In genomic region chr13:21171600-21172150, GRCm38 (mm10) we compare ENCODE assay signal across 9 mouse cellular contexts. TPM values are rescaled to one million over a fixed set of nuclear protein-coding genes. Genes with fewer than 3 reads are reported as not detected.
DNase-seq lines count a peak whose midpoint lies in the region; ATAC-seq and TF ChIP-seq lines count a peak whose summit lies in the region.
"Had no signal": no experiment of that assay in that cellular context is flagged by ENCODE, and none has a peak within 500 bp of the region (broad histone marks: within the 10 kb centered on the region; RNA-seq: fewer than 3 reads in every experiment).

No protein-coding gene starts in this region.

- H3K9me3 ChIP-seq in embryonic facial prominence, embryonic 15.5 days (replicated peaks): no peaks in the 10 kb centered on the region
- H3K9me3 ChIP-seq in intestine, postnatal 0 days (ENCODE audit: control insufficient read depth): no peaks in the 10 kb centered on the region
- H3K9me3 ChIP-seq in midbrain, embryonic 14.5 days (ENCODE audit: control insufficient read depth, low read length): no peaks in the 10 kb centered on the region

- WGBS in lung, adult 2 months: 3% methylated on average over 12 of the region's 12 CpGs
- 2% methylated on average over 12 of the region's 12 CpGs for WGBS in embryonic facial prominence, embryonic 15.5 days
- WGBS in intestine, postnatal 0 days: under 1% methylated on average over 12 of the region's 12 CpGs
- 0% methylated on average over 12 of the region's 12 CpGs for WGBS in midbrain, embryonic 14.5 days

- H3K4me1 ChIP-seq in lung, adult 2 months (ENCODE audit: control insufficient read depth, insufficient read depth, low read length): no peaks in the 10 kb centered on the region; the same call in 1 of the 2 replicates
- H3K4me1 ChIP-seq in embryonic facial prominence, embryonic 15.5 days: peaks cover 12% of the 10 kb centered on the region
- no peaks in the 10 kb centered on the region; the same call in 1 of the 2 replicates for H3K4me1 ChIP-seq in intestine, postnatal 0 days (replicated peaks; ENCODE audit: control insufficient read depth, insufficient read depth, low read length)
- H3K4me1 ChIP-seq in midbrain, embryonic 14.5 days (ENCODE audit: control insufficient read depth, insufficient read depth, low read length): peaks cover 8% of the 10 kb centered on the region; the same call in 1 of the 2 replicates

- H3K27ac ChIP-seq in embryonic facial prominence, embryonic 15.5 days (replicated peaks): 0 out of 2 replicates have a peak overlapping the region, but pooled peaks have one; percentile 34
- H3K27ac ChIP-seq in intestine, postnatal 0 days (ENCODE audit: low read depth, low read length): no peak overlapping the region
- no peak overlapping the region for H3K27ac ChIP-seq in midbrain, embryonic 14.5 days (replicated peaks; ENCODE audit: low read depth, low read length)

- no peaks in the 10 kb centered on the region for H3K36me3 ChIP-seq in embryonic facial prominence, embryonic 15.5 days
- H3K36me3 ChIP-seq in intestine, postnatal 0 days (ENCODE audit: control insufficient read depth, insufficient read depth): no peaks in the 10 kb centered on the region
- no peaks in the 10 kb centered on the region for H3K36me3 ChIP-seq in midbrain, embryonic 14.5 days (ENCODE audit: control insufficient read depth, insufficient read depth, low read length)

- no peak for DNase-seq in lung, adult 2 months
- DNase-seq in lung, adult 18-20 months: no peak
- peak; percentile 25 for DNase-seq in adrenal gland, postnatal 14 days
- peak; percentile 78 for DNase-seq in midbrain, embryonic 14.5 days
- no peak for DNase-seq in ovary, postnatal 36 days (ENCODE audit: low spot score)
- no peak for DNase-seq in layer of hippocampus, adult 9-11 months

- H3K4me3 ChIP-seq in lung, adult 2 months (replicated peaks; ENCODE audit: extremely low read depth, low read depth, low read length): peak overlapping the region; percentile 51
- peak overlapping the region; percentile 58 for H3K4me3 ChIP-seq in embryonic facial prominence, embryonic 15.5 days (replicated peaks)
- peak overlapping the region; percentile 44 for H3K4me3 ChIP-seq in intestine, postnatal 0 days (ENCODE audit: low read depth, low read length)
- H3K4me3 ChIP-seq in midbrain, embryonic 14.5 days (replicated peaks; ENCODE audit: low read depth, low read length): peak overlapping the region; percentile 53

- no peak for ATAC-seq in embryonic facial prominence, embryonic 15.5 days (ENCODE audit: insufficient number of reproducible peaks, low FRiP score, low TSS enrichment, low read depth)
- no peak for ATAC-seq in intestine, postnatal 0 days
- no peak for ATAC-seq in midbrain, embryonic 14.5 days (ENCODE audit: low FRiP score, low TSS enrichment)

- H3K4me2 ChIP-seq in embryonic facial prominence, embryonic 15.5 days (replicated peaks): peak overlapping the region; percentile 63
- H3K4me2 ChIP-seq in intestine, postnatal 0 days (replicated peaks; ENCODE audit: low read depth): peak overlapping the region; percentile 67
- H3K4me2 ChIP-seq in midbrain, embryonic 14.5 days (ENCODE audit: low read length): peak overlapping the region; percentile 65

- no peak for TF ChIP-seq CTCF in lung, adult 2 months (IDR thresholded peaks at IDR 0.05; ENCODE audit: insufficient read depth, low read length)
- peak; percentile 64 for TF ChIP-seq CTCF in intestine, postnatal 0 days (IDR thresholded peaks at IDR 0.05; ENCODE audit: low read depth)

- H3K9ac ChIP-seq in embryonic facial prominence, embryonic 15.5 days: no peak overlapping the region
- H3K9ac ChIP-seq in intestine, postnatal 0 days (ENCODE audit: low read depth, low read length): no peak overlapping the region
- H3K9ac ChIP-seq in midbrain, embryonic 14.5 days (replicated peaks; ENCODE audit: low read length): peak overlapping the region; percentile 34; the same call in 1 of the 2 replicates

- H3K27me3 ChIP-seq in embryonic facial prominence, embryonic 15.5 days: no peaks in the 10 kb centered on the region
- H3K27me3 ChIP-seq in intestine, postnatal 0 days (replicated peaks; ENCODE audit: control insufficient read depth, insufficient read depth, low read length): no peaks in the 10 kb centered on the region
- H3K27me3 ChIP-seq in midbrain, embryonic 14.5 days (ENCODE audit: control insufficient read depth, insufficient read depth, low read length): no peaks in the 10 kb centered on the region

- no peak for TF ChIP-seq POLR2A in lung, adult 2 months (IDR thresholded peaks at IDR 0.05; ENCODE audit: borderline replicate concordance, extremely low read depth, low read depth, low read length)

RNA-seq across cellular contexts. Expression of gene Trim27, which starts 7.6 kb away (rescaled TPM):
- 34.8 and 53.5 TPM in 2 replicates for polyA plus RNA-seq in lung, adult 2 months (2012; rRNA removed)
- 51.5 and 56.3 TPM in 2 replicates for total RNA-seq in adrenal gland, postnatal 14 days (2021)
- polyA plus RNA-seq in embryonic facial prominence, embryonic 15.5 days (2015; fragmentation: Nextera tagmentation; extraction: Ambion mirVana): 122 and 125 TPM in 2 replicates
- polyA plus RNA-seq in intestine, postnatal 0 days (2015; fragmentation: Nextera tagmentation; extraction: Ambion mirVana): 51.1 and 53.2 TPM in 2 replicates
- polyA plus RNA-seq in midbrain, embryonic 14.5 days (2014; fragmentation: Nextera tagmentation; extraction: Ambion mirVana): 78.2 and 84.3 TPM in 2 replicates

RNA-seq across cellular contexts. Expression of gene Olfr1368, which starts 26.0 kb away (rescaled TPM):
- polyA plus RNA-seq in lung, adult 2 months (2012; rRNA removed): not detected in 2 replicates
- not detected in 2 replicates for total RNA-seq in adrenal gland, postnatal 14 days (2021)
- not detected in 2 replicates for polyA plus RNA-seq in embryonic facial prominence, embryonic 15.5 days (2015; fragmentation: Nextera tagmentation; extraction: Ambion mirVana)
- polyA plus RNA-seq in intestine, postnatal 0 days (2015; fragmentation: Nextera tagmentation; extraction: Ambion mirVana): not detected in 2 replicates
- polyA plus RNA-seq in midbrain, embryonic 14.5 days (2014; fragmentation: Nextera tagmentation; extraction: Ambion mirVana): not detected in 2 replicates
- total RNA-seq: left cerebral cortex, adult 18-20 months had no signal

RNA-seq across cellular contexts. Expression of gene Olfr263, which starts 42.2 kb away (rescaled TPM):
- not detected in 2 replicates for polyA plus RNA-seq in lung, adult 2 months (2012; rRNA removed)
- total RNA-seq in adrenal gland, postnatal 14 days (2021): not detected in 2 replicates
- not detected in 2 replicates for polyA plus RNA-seq in embryonic facial prominence, embryonic 15.5 days (2015; fragmentation: Nextera tagmentation; extraction: Ambion mirVana)
- polyA plus RNA-seq in intestine, postnatal 0 days (2015; fragmentation: Nextera tagmentation; extraction: Ambion mirVana): not detected in 2 replicates
- not detected in 2 replicates for polyA plus RNA-seq in midbrain, embryonic 14.5 days (2014; fragmentation: Nextera tagmentation; extraction: Ambion mirVana)
- total RNA-seq: left cerebral cortex, adult 18-20 months had no signal

Comparison
In these comparisons a context has a peak if more than half of its experiments do, and no peak if none do; other contexts are left out.
1. DNase-seq: peak in adrenal gland, postnatal 14 days (single experiment) and midbrain, embryonic 14.5 days (single experiment); none in lung, adult 2 months (single experiment), lung, adult 18-20 months (0 of 2), ovary, postnatal 36 days (single experiment) and layer of hippocampus, adult 9-11 months (single experiment).
2. Peak in every context shown above with its lines, with median percentiles within 50 percentile points of each other: H3K4me3 ChIP-seq and H3K4me2 ChIP-seq.